Mouse (Mus musculus) Patski (cell line): ENCODE measurements around the gene Ermard. TPM values are rescaled to one million over a fixed set of nuclear protein-coding genes. Genes with fewer than 3 reads are reported as not detected.

ENCODE experiments used
- ATAC-seq: fragments of 100-300 bp; one replicate; pipeline ENCODE4 v1.8.0; 2021
- CTCF ChIA-PET: fragments of 350-600 bp; sonication (Branson Sonifier 250); formaldehyde crosslinking; loops from one replicate; lab custom pipeline; 2022; ENCODE audit warnings: inconsistent platforms; lab: Charles Lee
- POLR2A ChIA-PET: fragments of 350-600 bp; sonication (Branson Sonifier 250); formaldehyde crosslinking; loops from one replicate; lab custom pipeline; 2022; ENCODE audit warnings: antibody characterized with exemption, inconsistent platforms; lab: Charles Lee
- DNase-seq: peaks from one replicate; pipeline ENCODE4 v3.0.0-alpha.2; 2011; ENCODE audit warnings: low read depth, low spot score
- H3K27me3 ChIP-seq: fragments of 371-371 bp; one replicate; pipeline ENCODE4 v1.5.1; 2021
- CTCF ChIP-seq: fragments of 100-300 bp; IDR thresholded peaks from one replicate; pipeline ENCODE4 v1.5.1; 2021
- in situ Hi-C: fragments of 300-500 bp; cut with MboI; formaldehyde crosslinking; loops from 3 replicates; pipeline ENCODE4 v1.11.1; 2018; ENCODE audit warnings: low pct_unique_long_range_greater_than_20kb, mixed read lengths
- polyA plus RNA-seq: library from polyadenylated mRNA; unstranded; gene quantifications from one replicate; pipeline ENCODE4 v1.2.3, GENCODE M21; 2021

Ermard gene
- polyA plus RNA-seq, 1 experiment from 2014 or later, result 50.2 TPM

GRCm38 (mm10) chr17:15091739-15092138, 50.7 kb downstream of the Ermard start:
- CTCF ChIA-PET, result interaction anchor here (1.4 to 1.7 kb wide), 2 partner anchors 14 to 285 kb away, joined by 4 to 5 read pairs; partner anchors contain the start of gene Dll1
- in situ Hi-C loops, result no loop called here
- TF ChIP-seq CTCF, result no peak
- POLR2A ChIA-PET, result no interaction called here
- DNase-seq, result no peak
- peaks cover 3% of the 10 kb centered on the region for H3K27me3 ChIP-seq
- no peak for ATAC-seq

- TF ChIP-seq CTCF, result no peak
- H3K27me3 ChIP-seq, result peaks cover 3% of the 10 kb centered on the region
- in situ Hi-C loops, result no loop called here
- DNase-seq (no peak), ATAC-seq (no peak)
- CTCF ChIA-PET, result no interaction called here
- POLR2A ChIA-PET, result interaction anchor here (0.7 kb wide), 1 partner anchor 37 kb away, joined by 3 read pairs; no protein-coding TSS in a partner anchor
Measured at GRCm38 (mm10) chr17:15093523-15093922, 52.5 kb downstream of the Ermard start.

GRCm38 (mm10) chr17:15096853-15097252, 55.8 kb downstream of the Ermard start:
- ChIA-PET POLR2A (no interaction called here), CTCF (interaction anchor here (0.8 kb wide), 1 partner anchor 9 kb away, joined by 3 read pairs; no protein-coding TSS in a partner anchor)
- no peak for DNase-seq
- in situ Hi-C loops, result no loop called here
- ATAC-seq, result no peak
- no peak for TF ChIP-seq CTCF
- H3K27me3 ChIP-seq, result no peaks in the 10 kb centered on the region

- TF ChIP-seq CTCF, result no peak
- POLR2A ChIA-PET, result no interaction called here
- ATAC-seq, result no peak
- in situ Hi-C loops, result no loop called here
- CTCF ChIA-PET, result no interaction called here
- no peak for DNase-seq
- peaks cover 5% of the 10 kb centered on the region for H3K27me3 ChIP-seq
Measured at GRCm38 (mm10) chr17:15098677-15099076, 57.7 kb downstream of the Ermard start.

- ChIA-PET CTCF (no interaction called here), POLR2A (interaction anchor here (0.6 kb wide), 1 partner anchor 14 kb away, joined by 3 read pairs; no protein-coding TSS in a partner anchor)
- no peak for DNase-seq
- peaks cover 5% of the 10 kb centered on the region for H3K27me3 ChIP-seq
- ATAC-seq, result no peak
- no peak for TF ChIP-seq CTCF
- in situ Hi-C loops, result no loop called here
Measured at GRCm38 (mm10) chr17:15101355-15101754, 60.3 kb downstream of the Ermard start.

GRCm38 (mm10) chr17:15107143-15107649, 66.2 kb downstream of the Ermard start:
- H3K27me3 ChIP-seq, result peaks cover 2% of the 10 kb centered on the region
- no peak for TF ChIP-seq CTCF
- POLR2A ChIA-PET, result interaction anchor here (0.6 to 1.0 kb wide), 2 partner anchors 10 to 70 kb away, joined by 3 read pairs; no protein-coding TSS in a partner anchor
- ATAC-seq (peak; percentile 29), DNase-seq (no peak)
- in situ Hi-C loops, result no loop called here
- CTCF ChIA-PET, result interaction anchor here (0.6 to 1.4 kb wide), 2 partner anchors 12 to 207 kb away, joined by 3 read pairs; no protein-coding TSS in a partner anchor

- peak; percentile 9 for DNase-seq
Measured at GRCm38 (mm10) chr17:15108473-15109441, 67.7 kb downstream of the Ermard start.

GRCm38 (mm10) chr17:15115550-15115949, 74.5 kb downstream of the Ermard start:
- POLR2A ChIA-PET, result interaction anchor here (0.5 kb wide), 1 partner anchor 284 kb away, joined by 6 read pairs; no protein-coding TSS in a partner anchor
- CTCF ChIA-PET, result interaction anchor here (2.0 kb wide), 1 partner anchor 14 kb away, joined by 6 read pairs; no protein-coding TSS in a partner anchor

More at GRCm38 (mm10) chr17:15108473-15109441, 67.7 kb downstream of the Ermard start:
- in situ Hi-C loops, result no loop called here
- CTCF ChIA-PET, result interaction anchor here (1.4 kb wide), 1 partner anchor 13 kb away, joined by 3 read pairs; no protein-coding TSS in a partner anchor
- no peak for TF ChIP-seq CTCF
- peak; percentile 52 for ATAC-seq
- POLR2A ChIA-PET, result no interaction called here
- no peaks in the 10 kb centered on the region for H3K27me3 ChIP-seq

GRCm38 (mm10) chr17:15120096-15120495, 79.1 kb downstream of the Ermard start:
- DNase-seq, result no peak
- in situ Hi-C loops, result no loop called here
- TF ChIP-seq CTCF, result no peak
- H3K27me3 ChIP-seq, result no peaks in the 10 kb centered on the region
- no peak for ATAC-seq
- CTCF ChIA-PET, result no interaction called here
- POLR2A ChIA-PET, result no interaction called here

More at GRCm38 (mm10) chr17:15115550-15115949, 74.5 kb downstream of the Ermard start:
- ATAC-seq (no peak), DNase-seq (no peak)
- in situ Hi-C loops, result no loop called here
- no peak for TF ChIP-seq CTCF
- H3K27me3 ChIP-seq, result no peaks in the 10 kb centered on the region

GRCm38 (mm10) chr17:15120569-15120968, 79.6 kb downstream of the Ermard start:
- ATAC-seq (no peak), DNase-seq (no peak)
- ChIA-PET CTCF (no interaction called here), POLR2A (no interaction called here)
- no peaks in the 10 kb centered on the region for H3K27me3 ChIP-seq
- no peak for TF ChIP-seq CTCF
- in situ Hi-C loops, result no loop called here
